Mouse (Mus musculus): ENCODE measurements at regions not wholly inside any gene's neighbourhood (a gene's known extent, or its start where the extent isn't known, plus 50 kb on each side); places are given as distances from the start of the nearest gene placed in this dataset.
"Not testable (repeated sequence)": the region's sequence is repeated elsewhere in the genome, so short reads cannot be mapped to it uniquely, and the experiment has no call there.

DNA sequence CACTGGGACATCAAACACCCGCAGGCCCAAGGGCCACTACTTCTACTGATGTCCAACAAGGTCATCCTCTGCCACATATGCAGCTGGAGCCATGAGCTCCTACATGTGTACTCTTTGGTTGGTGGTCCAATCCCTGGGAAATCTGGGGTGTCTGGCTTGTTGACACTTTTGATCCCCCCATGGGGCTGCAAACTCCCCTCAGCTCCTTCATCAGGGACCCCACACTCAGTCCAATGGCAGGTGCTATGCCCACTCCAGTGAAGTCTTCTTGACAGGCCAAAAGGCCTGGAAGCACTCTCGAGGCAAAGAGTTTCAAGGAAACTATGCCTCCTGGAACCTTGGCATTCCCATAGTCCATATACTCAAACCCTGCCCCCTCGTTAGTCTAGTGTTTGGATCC lies 570.8 kb upstream of the Smc2 start:
- no peak for DNase-seq (ENCODE audit: low spot score)

- not testable (repeated sequence) for DNase-seq (ENCODE audit: low spot score)
Observed at GRCm38 (mm10) chr4:51868716-51869115, 570.3 kb upstream of the Smc2 start.

GRCm38 (mm10) chr4:51885460-51885859 lies 553.6 kb upstream of the Smc2 start:
- no peak for DNase-seq (ENCODE audit: low spot score)

DNA sequence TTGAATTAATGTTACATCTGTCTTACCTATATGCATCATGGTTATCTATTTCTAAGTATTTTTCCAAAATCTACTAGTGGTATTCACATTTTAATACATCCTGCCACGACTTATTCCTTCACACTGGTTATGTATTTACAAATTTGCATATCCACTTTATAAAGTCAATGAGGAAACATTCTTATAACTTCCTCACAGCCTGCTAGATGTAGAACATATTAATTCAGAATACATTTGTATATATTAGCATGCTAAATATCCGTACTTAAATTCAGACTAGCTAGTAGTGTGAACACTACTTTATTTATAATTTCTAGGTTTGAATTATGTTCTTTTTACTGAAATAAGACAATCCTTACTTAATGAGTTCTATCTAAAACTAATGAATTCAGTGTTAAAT lies 549.8 kb upstream of the Smc2 start:
- DNase-seq (ENCODE audit: low spot score) = no peak

- no peak for DNase-seq (ENCODE audit: low spot score)
Observed at GRCm38 (mm10) chr4:51928245-51928644, 510.8 kb upstream of the Smc2 start.

DNA sequence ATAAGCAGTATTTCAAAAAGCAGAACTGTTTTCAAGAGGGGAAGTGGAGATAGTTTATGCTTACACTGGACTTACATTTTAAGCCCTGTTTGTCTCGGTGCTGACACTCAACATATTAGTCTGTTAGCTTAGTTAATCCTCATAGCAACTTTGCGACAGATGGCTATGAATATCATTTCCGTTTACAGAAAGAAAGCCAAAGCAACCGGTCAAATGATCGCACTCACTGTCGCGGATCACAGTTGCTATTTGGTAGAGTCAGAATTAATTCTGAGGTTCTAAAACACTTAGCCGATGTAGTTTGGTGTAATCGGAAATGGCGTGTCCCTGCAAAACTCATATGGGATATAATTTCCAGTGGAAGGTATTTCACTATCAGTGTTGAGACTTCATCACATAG lies 469.3 kb upstream of the Smc2 start:
- no peak for DNase-seq (ENCODE audit: low spot score)

- no peak for DNase-seq (ENCODE audit: low spot score)
Observed at GRCm38 (mm10) chr4:51978962-51979361, 460.1 kb upstream of the Smc2 start.

DNA sequence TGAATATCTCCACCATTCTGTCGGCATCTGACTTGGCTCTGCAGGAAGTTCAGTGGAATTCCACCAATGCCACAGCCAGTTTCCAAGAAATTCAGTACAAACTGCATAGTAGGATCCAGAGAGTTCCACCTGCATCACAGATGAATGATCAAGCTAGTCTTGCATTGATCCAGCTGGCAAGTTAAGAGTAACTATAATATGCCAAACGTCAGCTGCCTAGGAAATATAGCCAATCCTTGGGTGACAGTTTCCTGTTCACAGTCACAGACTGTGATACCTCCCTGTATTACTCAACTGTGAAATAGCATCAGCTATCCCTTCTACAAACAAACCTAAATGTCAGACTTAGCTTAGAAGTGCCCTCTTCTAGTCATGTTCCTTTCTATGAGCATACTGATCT lies 446.6 kb upstream of the Smc2 start:
- DNase-seq (ENCODE audit: low spot score) = no peak

DNA sequence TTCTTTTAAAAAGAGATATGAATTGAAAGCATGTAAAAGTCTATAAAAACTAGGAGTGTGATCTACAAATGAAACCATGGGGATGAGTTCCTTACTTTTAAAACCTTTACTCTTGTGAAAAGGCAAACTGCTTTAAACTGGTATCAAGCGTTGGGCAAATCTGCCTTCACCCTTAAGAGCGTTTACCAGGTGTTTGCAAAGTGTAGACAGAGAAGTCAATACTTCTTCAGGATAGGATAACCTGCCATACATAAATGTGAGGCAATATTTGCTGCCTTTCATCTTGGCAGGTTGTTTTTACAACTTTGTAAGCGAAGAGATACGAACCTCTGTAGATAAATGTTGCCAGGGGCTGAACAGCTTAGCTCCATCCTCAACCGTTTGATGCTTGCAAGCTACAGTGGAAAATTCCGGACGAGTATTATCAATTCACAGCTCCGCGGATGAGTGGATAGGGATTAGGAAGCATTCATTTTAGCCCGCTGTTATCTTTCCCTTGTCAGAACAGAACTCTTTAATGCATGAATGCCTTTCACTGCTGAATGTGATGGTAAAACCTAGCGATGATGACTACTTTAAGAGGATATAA lies 402.2 kb upstream of the Smc2 start:
- DNase-seq (ENCODE audit: low spot score) = no peak

DNA sequence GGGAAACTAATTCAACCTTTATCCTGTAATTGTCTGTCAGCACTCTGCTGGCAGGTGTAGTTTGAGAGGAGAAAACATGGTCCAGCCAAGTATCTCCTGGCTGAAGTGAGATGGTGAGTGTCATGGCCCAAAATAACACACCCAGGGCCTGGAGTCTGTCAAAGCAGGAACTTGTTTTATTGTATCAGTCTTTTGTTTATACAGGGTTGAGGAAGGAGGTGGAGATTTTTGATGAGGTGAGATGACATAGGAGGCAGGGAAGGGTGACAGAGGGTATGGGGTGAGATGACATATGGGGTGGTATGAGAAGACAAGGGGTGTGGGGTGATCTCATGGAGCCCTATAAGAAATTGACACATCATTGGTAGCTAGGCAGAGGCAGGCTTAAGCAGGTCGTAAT lies 395.6 kb upstream of the Smc2 start:
- DNase-seq (ENCODE audit: low spot score) = no peak

DNA sequence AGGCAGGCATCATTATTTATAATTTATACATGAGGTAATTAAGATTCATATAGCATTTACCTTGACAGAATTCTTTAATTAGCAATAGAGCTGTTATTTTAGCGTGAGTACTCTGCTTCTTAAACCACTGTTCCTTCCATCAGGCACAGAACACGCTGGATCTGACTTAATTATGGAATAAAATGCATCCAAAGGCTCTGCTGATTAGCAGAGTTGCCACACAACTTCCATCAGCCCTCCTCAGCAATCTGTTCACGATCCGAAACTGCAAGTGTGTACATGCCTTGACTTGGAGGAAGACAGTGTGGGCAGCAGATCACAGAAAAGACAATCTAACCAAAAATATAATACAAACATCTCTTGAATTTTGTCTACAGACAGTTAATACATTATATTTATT lies 388.1 kb upstream of the Smc2 start:
- no peak for DNase-seq (ENCODE audit: low spot score)

GRCm38 (mm10) chr4:52056031-52056430 lies 383.0 kb upstream of the Smc2 start:
- no peak for DNase-seq (ENCODE audit: low spot score)

- DNase-seq (ENCODE audit: low spot score) = no peak
Observed at GRCm38 (mm10) chr4:52060031-52060430, 379.0 kb upstream of the Smc2 start.

- DNase-seq (ENCODE audit: low spot score) = no peak
Observed at GRCm38 (mm10) chr4:52099187-52099586, 339.9 kb upstream of the Smc2 start.

- DNase-seq (ENCODE audit: low spot score) = no peak
Observed at GRCm38 (mm10) chr4:52105887-52106286, 333.2 kb upstream of the Smc2 start.

GRCm38 (mm10) chr4:52117765-52118290 lies 321.2 kb upstream of the Smc2 start:
- DNase-seq (ENCODE audit: low spot score) = no peak

- no peak for DNase-seq (ENCODE audit: low spot score)
Observed at GRCm38 (mm10) chr4:52118439-52119072, 320.5 kb upstream of the Smc2 start.

DNA sequence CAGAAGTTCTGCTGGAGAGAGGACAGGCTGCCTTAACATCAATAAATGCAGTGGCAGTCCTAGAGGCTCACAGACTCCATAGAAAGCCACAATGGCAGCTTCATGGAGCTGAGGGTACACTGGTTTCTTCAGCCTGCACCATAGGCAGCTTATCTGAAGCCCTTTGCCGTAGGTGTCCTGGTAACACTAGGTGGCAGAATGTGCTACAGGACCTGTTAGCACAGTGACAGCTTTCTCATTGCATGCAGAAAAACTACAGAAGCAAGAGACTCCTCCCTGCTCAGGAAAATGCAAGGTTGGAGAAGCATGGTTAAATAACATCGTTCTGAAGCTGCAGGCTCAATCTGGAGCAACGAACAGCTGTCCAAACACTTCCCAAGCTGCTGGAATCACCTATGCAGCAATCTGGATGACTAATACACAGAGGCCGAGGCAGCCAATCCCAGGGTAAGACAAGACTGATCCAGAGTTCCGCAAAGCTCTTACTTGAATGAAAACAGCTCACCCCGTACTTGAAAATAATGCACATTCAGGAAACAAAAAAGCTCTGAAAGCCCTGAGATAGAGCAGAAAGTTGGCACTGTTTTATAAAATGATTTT lies 286.4 kb upstream of the Smc2 start:
- peak; percentile 17 for DNase-seq (ENCODE audit: low spot score)

- DNase-seq (ENCODE audit: low spot score) = no peak
Observed at GRCm38 (mm10) chr4:52176240-52176639, 262.8 kb upstream of the Smc2 start.

- no peak for DNase-seq (ENCODE audit: low spot score)
Observed at GRCm38 (mm10) chr4:52197777-52198176, 241.3 kb upstream of the Smc2 start.

DNA sequence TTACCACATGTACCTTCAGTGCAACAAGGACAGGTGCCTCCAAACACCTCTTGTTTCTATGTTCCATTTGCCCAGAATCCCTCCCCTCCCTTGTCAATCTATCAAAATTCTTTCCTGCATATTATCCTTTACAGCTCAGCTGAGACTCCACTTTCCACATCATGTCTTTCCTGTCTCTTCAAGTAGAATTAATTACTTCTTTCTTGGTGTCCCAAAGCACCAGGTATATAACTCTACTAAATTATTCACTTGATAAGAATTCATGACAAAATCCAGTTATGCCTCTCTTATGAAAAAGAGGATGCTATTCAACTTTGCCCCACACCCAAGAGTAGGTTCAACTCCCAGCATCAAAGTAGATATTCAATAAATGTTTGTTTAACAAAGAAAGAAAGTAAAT lies 228.4 kb upstream of the Smc2 start:
- no peak for DNase-seq (ENCODE audit: low spot score)

- DNase-seq (ENCODE audit: low spot score) = no peak
Observed at GRCm38 (mm10) chr4:52211022-52211421, 228.0 kb upstream of the Smc2 start.

GRCm38 (mm10) chr4:52213363-52213762 lies 225.7 kb upstream of the Smc2 start:
- peak; percentile 36 for DNase-seq (ENCODE audit: low spot score)
